Mouse (Mus musculus): ENCODE data around the gene Tshb.
A peak's percentile ranks its signal among the peaks of the same experiment; 100 is the strongest.

Tshb gene

GRCm38 (mm10) chr3:102737106-102737505, 45.4 kb downstream of the Tshb start:
- no peak for DNase-seq (ENCODE audit: low spot score)

- DNase-seq (ENCODE audit: low spot score): no peak
These were observed 46.1 kb downstream of the Tshb start for GRCm38 (mm10) chr3:102736436-102736835.

GRCm38 (mm10) chr3:102735638-102736037, 46.9 kb downstream of the Tshb start:
- DNase-seq (ENCODE audit: low spot score): no peak

GRCm38 (mm10) chr3:102735031-102735558, 47.4 kb downstream of the Tshb start:
- DNase-seq (ENCODE audit: low spot score): no peak

GRCm38 (mm10) chr3:102734313-102735030, 48.0 kb downstream of the Tshb start, which contains the start of gene Tspan2:
Gene Tspan2 (plus strand): TSS chr3:102734529.
- peak; percentile 66 for DNase-seq (ENCODE audit: low spot score)

- DNase-seq (ENCODE audit: low spot score): no peak
These were observed 48.6 kb downstream of the Tshb start for GRCm38 (mm10) chr3:102733936-102734312.

GRCm38 (mm10) chr3:102733050-102733449, 49.5 kb downstream of the Tshb start:
- no peak for DNase-seq (ENCODE audit: low spot score)

GRCm38 (mm10) chr3:102732619-102733018, 49.9 kb downstream of the Tshb start:
- DNase-seq (ENCODE audit: low spot score): no peak

- DNase-seq (ENCODE audit: low spot score): no peak
These were observed 51.4 kb downstream of the Tshb start for GRCm38 (mm10) chr3:102731112-102731511.

- DNase-seq (ENCODE audit: low spot score): no peak
These were observed 53.1 kb downstream of the Tshb start for GRCm38 (mm10) chr3:102729416-102729815.

Measured in lung, postnatal 25 days (tissue).